Mouse (Mus musculus) E14TG2a.4 (cell line): ENCODE results near the gene Xrcc4.

ENCODE experiments used
- CTCF ChIP-seq: conservative IDR thresholded peaks from 2 replicates; pipeline ENCODE4 v1.5.1; 2014; ENCODE audit warnings: low read length
- NANOG ChIP-seq: IDR thresholded peaks from 2 replicates; pipeline ENCODE4 v1.6.1; 2014; ENCODE audit warnings: borderline replicate concordance, low read length, mixed read lengths
- POU5F1 ChIP-seq: IDR thresholded peaks from 2 replicates; pipeline ENCODE4 v1.6.1; 2014; ENCODE audit warnings: low read length, borderline replicate concordance

- TF ChIP-seq CTCF: no peak
- TF ChIP-seq POU5F1: no peak
- peak; percentile 55; the same call in 1 of the 2 replicates for TF ChIP-seq NANOG
Observed at GRCm38 (mm10) chr13:89828429-89828970, 260.9 kb downstream of the Xrcc4 start.
